Mouse (Mus musculus): ENCODE data around the gene Klra2. TPM values are rescaled to one million over a fixed set of nuclear protein-coding genes. Genes with fewer than 3 reads are reported as not detected.

Klra2 gene
- total RNA-seq, 1 experiment from 2014 or later = 3.6 TPM

Other genes starting within 250 kb of the Klra2 start
- gene Magohb, start 45.9 kb upstream of the Klra2 start, total RNA-seq (2017) = 23.7 and 47.0 TPM in 2 replicates
- 1.1 TPM in 1 of 2 replicates, not detected in the other for gene Styk1, start 106.2 kb upstream of the Klra2 start, total RNA-seq (2017)
- 303 and 379 TPM in 2 replicates for gene Ybx3, start 141.1 kb upstream of the Klra2 start, total RNA-seq (2017)
- not detected in 2 replicates for gene 5430401F13Rik, start 239.0 kb upstream of the Klra2 start, total RNA-seq (2017)
- not detected in 2 replicates for gene Gm6619, start 239.0 kb upstream of the Klra2 start, total RNA-seq (2017)